ENCODE assay signal across 22 mouse cellular contexts in the genomic region with DNA sequence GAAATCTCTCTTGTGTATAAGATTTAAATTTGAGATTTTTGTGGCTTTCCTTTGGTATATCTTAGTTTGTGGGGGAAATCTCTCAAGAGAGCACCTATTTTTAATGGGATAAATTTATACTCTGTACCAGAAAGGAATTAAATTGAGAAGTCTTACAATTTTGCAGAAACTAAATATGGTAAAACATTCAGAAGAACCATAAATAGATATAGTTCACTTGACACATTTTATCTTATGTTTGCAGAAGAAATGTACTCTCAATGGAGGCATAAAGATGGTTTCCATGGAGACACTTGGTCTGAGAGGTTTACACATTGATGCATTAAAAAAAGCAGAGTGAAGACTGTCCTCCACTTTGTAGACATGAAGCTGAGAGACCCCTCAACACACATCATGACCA.
DNase-seq lines count a peak whose midpoint lies in the region; ATAC-seq and TF ChIP-seq lines count a peak whose summit lies in the region.
"Had no signal": no experiment of that assay in that cellular context is flagged by ENCODE, and none has a peak within 500 bp of the region (broad histone marks: within the 10 kb centered on the region; RNA-seq: fewer than 3 reads in every experiment).

No protein-coding gene starts in this region.

- no peak overlapping the region for H3K27ac ChIP-seq in forebrain, postnatal 0 days (ENCODE audit: low read depth, low read length)
- no peak overlapping the region for H3K27ac ChIP-seq in forebrain, embryonic 10.5 days
- H3K27ac ChIP-seq in cerebellum, adult 2 months (ENCODE audit: insufficient read depth, low read length) = no peak overlapping the region

- H3K4me1 ChIP-seq in forebrain, postnatal 0 days (ENCODE audit: insufficient read depth) = 0 out of 2 replicates have a peak, but pooled peaks cover 3% of the 10 kb centered on the region
- H3K4me1 ChIP-seq in forebrain, embryonic 10.5 days = peaks cover 2% of the 10 kb centered on the region; the same call in 1 of the 2 replicates
- no peaks in the 10 kb centered on the region for H3K4me1 ChIP-seq in cerebellum, adult 2 months (ENCODE audit: control insufficient read depth, insufficient read depth, low read length)

- H3K4me3 ChIP-seq in forebrain, postnatal 0 days (ENCODE audit: low read depth, low read length) = no peak overlapping the region
- H3K4me3 ChIP-seq in forebrain, embryonic 10.5 days = no peak overlapping the region
- no peak overlapping the region for H3K4me3 ChIP-seq in cerebellum, adult 2 months (replicated peaks; ENCODE audit: insufficient read depth, low read depth, low read length)

- H3K36me3 ChIP-seq in forebrain, postnatal 0 days (ENCODE audit: insufficient read depth) = no peaks in the 10 kb centered on the region
- H3K36me3 ChIP-seq in forebrain, embryonic 10.5 days (replicated peaks) = no peaks in the 10 kb centered on the region
- H3K36me3 ChIP-seq: G1E had no signal

- ATAC-seq in forebrain, postnatal 0 days = peak; percentile 48; the same call in 1 of the 2 replicates
- ATAC-seq in frontal cortex, adult (ENCODE audit: low TSS enrichment) = peak; percentile 66
- ATAC-seq: activated CD4-positive, CD25-positive, alpha-beta regulatory T cell, adult 4 months; CD4-positive, CD25-positive, alpha-beta regulatory T cell, adult 4 months; Patski had no signal

- H3K27me3 ChIP-seq in forebrain, postnatal 0 days (ENCODE audit: insufficient read depth, low read length) = no peaks in the 10 kb centered on the region
- no peaks in the 10 kb centered on the region for H3K27me3 ChIP-seq in forebrain, embryonic 10.5 days (ENCODE audit: poor library complexity, severe bottlenecking)
- H3K27me3 ChIP-seq in cerebellum, adult 2 months (ENCODE audit: control insufficient read depth, insufficient read depth, low read length) = no peaks in the 10 kb centered on the region
- H3K27me3 ChIP-seq: Patski had no signal

- TF ChIP-seq POLR2A in cerebellum, adult 2 months (IDR thresholded peaks at IDR 0.05; ENCODE audit: borderline replicate concordance, insufficient read depth, low read length) = no peak

- no peak overlapping the region for H3K4me2 ChIP-seq in forebrain, postnatal 0 days (ENCODE audit: low read depth)

- TF ChIP-seq CTCF in forebrain, postnatal 0 days (IDR thresholded peaks at IDR 0.05; ENCODE audit: low read depth) = no peak
- no peak for TF ChIP-seq CTCF in cerebellum, adult 2 months (IDR thresholded peaks at IDR 0.05; ENCODE audit: borderline replicate concordance, insufficient read depth, low read depth, low read length)

- H3K9me3 ChIP-seq in forebrain, postnatal 0 days (ENCODE audit: low read length) = no peaks in the 10 kb centered on the region
- H3K9me3 ChIP-seq in forebrain, embryonic 10.5 days = 0 out of 2 replicates have a peak, but pooled peaks cover 5% of the 10 kb centered on the region
- H3K9me3 ChIP-seq: G1E had no signal

- intact Hi-C loops in heart, postnatal 10 days (cut with DNase I) = no loop called here

- no peak overlapping the region for H3K9ac ChIP-seq in forebrain, postnatal 0 days

- no peak for DNase-seq in forebrain, postnatal 0 days
- no peak for DNase-seq in forebrain, embryonic 10.5 days (ENCODE audit: extremely low spot score, low spot score)
- no peak for DNase-seq in frontal cortex, postnatal 25 days (ENCODE audit: low spot score in 2 of 2)
- DNase-seq in brain, adult 2 months (ENCODE audit: low read depth, low spot score) = peak; percentile 53
- DNase-seq in telencephalon, adult 2 months (ENCODE audit: low read depth, low spot score) = peak; percentile 68
- DNase-seq in heart, postnatal 10 days = no peak
- no peak for DNase-seq in cerebellum, adult 2 months
- DNase-seq: adrenal gland, adult 2 months; adrenal gland, adult 8-10 months; adrenal gland, postnatal 10 days; adrenal gland, postnatal 14 days; adrenal gland, postnatal 25 days; adrenal gland, postnatal 36 days; B cell, adult 2 months; cerebellum, adult 11 months; cerebellum, adult 11-12 months; cerebellum, adult 18-20 months had no signal

Comparison
In these comparisons a context has a peak if more than half of its experiments do, and no peak if none do; other contexts are left out.
1. DNase-seq: peak in brain, adult 2 months (single experiment) and telencephalon, adult 2 months (single experiment); none in forebrain, postnatal 0 days (single experiment), forebrain, embryonic 10.5 days (single experiment), frontal cortex, postnatal 25 days (0 of 2), heart, postnatal 10 days (0 of 2) and cerebellum, adult 2 months (0 of 2).